Mouse (Mus musculus): Measurements from ENCODE around the gene Sumo2. TPM values are rescaled to one million over a fixed set of nuclear protein-coding genes. Genes with fewer than 3 reads are reported as not detected.

Sumo2 gene
- polyA plus RNA-seq (2015; fragmentation: Nextera tagmentation; extraction: Ambion mirVana): 464 and 528 TPM in 2 replicates

DNA sequence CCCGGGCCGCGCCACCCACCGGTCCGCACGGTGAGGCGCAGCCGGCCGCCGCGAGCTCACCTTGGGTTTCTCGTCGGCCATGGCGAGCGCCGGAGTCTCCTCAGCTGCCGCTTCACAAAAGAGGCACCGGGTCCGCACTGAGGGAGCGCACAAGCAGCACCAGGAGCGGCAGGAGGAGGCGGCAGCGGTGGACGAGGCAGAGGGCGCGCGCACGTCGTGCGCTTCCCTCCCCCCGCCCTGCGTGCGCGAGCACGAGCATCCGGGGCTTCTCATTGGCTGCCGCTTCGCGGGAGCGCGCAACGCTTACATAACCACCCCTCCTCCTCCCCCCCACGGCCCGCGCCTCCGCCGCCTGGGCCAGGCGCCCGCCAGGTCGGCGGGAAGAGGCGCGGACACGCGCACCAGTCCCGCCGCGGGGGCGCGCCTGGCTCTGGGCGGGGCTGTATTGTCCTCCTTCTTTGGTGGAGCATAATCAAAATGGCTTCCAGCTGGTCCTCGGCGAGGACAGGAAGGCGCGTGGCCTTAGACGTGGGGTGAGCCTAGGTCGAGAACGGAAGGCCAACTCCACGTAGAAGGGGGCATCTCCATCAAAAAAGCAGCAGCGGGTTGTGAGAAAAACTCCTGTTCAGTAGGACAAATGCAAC, at the start of gene Sumo2:
Gene Sumo2, minus strand, starts transcription at position 239 of the 644 bp plus-strand sequence.

DNA sequence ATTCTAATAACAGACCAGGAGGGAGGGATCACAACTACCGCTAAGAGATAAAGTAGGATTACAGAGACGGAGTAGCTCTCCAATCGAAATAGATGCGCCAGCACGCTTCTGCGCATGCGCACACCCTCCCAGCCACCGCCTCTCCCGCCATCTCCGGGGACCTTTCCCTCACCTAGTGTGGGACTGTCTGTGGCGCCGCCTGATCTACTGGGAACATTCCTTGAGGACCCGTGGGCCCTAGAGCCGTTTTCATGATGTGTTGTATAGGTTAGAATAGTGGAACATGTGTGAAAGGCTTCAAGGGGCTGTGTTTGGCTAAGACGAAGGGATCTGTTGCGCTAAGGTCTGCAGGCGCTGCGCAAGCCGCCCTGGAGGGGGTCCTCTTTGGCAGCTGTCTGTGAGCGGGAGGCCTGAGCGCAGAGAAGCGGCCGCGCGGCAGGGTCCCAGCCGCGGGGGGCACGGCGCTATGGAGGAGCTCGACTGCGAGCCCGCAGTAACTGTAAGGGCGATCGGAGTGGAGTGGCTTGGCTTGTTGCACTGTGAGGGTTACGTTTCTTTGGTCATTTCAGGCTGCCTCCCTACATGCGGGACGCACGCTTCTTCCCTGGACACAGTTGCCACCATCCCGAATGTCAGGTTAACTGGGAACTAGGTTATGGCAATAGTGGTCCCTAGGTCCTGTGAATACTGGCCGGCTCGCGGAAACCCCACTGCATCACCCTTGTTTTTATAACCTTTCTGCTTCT, 28.2 kb upstream of the Sumo2 start, which contains the start of gene Nup85:
Gene Nup85, plus strand, starts transcription at position 371 of the 746 bp plus-strand sequence.

DNA sequence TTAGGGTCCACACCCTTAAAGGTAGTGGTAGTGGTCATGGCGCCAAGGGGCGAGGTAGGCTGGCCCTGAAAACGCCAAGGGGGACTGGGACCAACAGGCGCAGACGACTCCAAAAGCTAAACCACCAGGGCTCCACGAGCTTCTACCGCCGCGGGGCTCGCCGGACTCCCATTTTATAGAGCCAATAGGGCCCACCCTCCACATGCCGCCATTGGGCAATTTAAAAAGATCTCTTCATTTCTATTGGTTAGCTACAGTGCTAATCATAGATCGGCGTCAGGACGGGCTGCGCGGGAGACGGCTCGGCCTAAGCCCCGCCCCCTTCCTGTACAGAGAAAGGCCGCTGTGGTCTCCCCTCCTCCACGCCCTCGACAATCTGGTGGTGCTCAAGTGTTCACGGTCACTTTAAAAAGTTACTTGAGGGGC, 21.8 kb downstream of the Sumo2 start, which contains the start of gene Jpt1:
Gene Jpt1, minus strand, starts transcription at position 150 of the 426 bp plus-strand sequence.

DNA sequence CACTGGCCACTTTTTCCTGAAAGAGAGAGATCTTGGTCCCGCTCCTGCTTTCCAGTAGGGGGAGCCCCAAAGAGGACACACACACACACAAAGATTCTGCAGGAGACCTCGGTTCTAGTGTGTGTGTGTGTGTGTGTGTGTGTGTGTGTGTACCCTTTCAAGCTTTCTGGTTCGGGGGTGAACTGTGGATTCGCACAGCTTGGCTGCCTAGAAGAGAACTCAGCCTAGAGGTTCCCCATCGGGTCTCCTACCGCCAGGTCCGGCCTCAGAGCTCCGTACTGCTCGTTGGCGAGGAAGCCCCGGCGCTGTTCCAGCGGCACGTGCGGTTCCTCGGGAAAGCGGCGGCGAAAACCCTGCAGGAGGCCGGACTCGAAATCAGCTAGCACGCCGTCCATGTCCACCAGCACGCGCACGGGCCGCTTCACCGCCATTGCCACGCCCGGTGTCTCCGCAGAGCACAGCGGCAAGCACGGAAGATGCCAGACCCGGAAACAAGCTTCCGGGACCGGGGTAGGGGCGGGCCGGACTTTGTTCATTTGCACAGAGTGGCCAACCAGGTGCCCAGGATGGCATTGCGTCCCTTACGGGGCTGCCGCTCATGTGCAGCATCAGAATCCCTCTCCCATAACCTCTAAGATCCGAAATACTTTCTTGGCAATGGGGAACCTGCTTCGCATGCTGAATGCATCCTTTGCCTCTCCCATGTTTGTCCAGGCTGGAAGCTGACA, 44.6 kb downstream of the Sumo2 start, which contains the start of gene Nt5c:
Gene Nt5c, minus strand, starts transcription at position 507 of the 728 bp plus-strand sequence.

DNA sequence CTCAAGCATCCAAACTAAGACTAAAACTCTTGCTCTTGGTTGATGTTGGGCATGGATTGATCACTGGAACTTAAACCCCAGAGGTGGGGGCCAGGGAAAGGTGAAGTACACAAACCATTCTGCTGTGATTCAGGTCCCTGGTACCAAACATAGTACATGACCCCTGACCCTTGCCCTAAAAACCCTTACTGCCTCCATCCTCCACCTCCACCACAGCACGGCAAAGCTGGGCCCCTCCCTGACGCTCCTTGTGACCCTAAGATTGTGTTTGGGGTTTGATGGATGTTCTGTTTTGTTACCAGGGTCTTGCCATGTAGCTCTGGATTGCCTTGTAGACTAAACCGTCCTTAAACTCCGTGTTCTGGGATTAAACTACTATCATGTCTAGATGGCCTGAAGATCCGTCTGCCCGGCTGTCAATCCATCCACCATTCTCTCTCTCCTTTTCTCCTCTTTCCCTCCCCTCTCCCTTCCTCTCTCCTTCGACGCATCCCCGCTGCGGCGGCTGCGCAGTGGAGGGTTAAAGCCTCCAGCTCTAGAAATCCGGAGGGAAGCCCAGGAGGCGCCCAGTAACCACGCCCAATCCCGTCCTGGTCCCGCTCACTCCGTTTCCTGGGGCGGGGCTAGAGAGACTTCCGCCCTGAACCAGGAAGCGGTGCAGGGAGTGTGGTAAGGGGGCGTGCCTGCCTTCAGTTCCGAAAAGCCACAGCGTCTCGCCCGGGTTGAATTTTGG, 60.9 kb downstream of the Sumo2 start, which contains the start of gene Armc7:
Gene Armc7, plus strand, starts transcription at position 643 of the 733 bp plus-strand sequence.

Other genes with a start within 250 kb of the Sumo2 start
- 0.26 and 0.30 TPM in 2 replicates for gene Fads6, start 238.6 kb downstream of the Sumo2 start, polyA plus RNA-seq (2015; fragmentation: Nextera tagmentation; extraction: Ambion mirVana)
- gene Otop2, start 229.1 kb downstream of the Sumo2 start, polyA plus RNA-seq (2015; fragmentation: Nextera tagmentation; extraction: Ambion mirVana): not detected in 2 replicates
- gene Ush1g, start 214.2 kb downstream of the Sumo2 start, polyA plus RNA-seq (2015; fragmentation: Nextera tagmentation; extraction: Ambion mirVana): not detected in 2 replicates
- gene Otop3, start 201.5 kb downstream of the Sumo2 start, polyA plus RNA-seq (2015; fragmentation: Nextera tagmentation; extraction: Ambion mirVana): not detected in 2 replicates
- gene Hid1, start 168.5 kb downstream of the Sumo2 start, polyA plus RNA-seq (2015; fragmentation: Nextera tagmentation; extraction: Ambion mirVana): 11.1 and 12.8 TPM in 2 replicates
- 7.2 and 7.3 TPM in 2 replicates for gene Cdr2l, start 154.4 kb downstream of the Sumo2 start, polyA plus RNA-seq (2015; fragmentation: Nextera tagmentation; extraction: Ambion mirVana)
- gene Mrpl58, start 132.5 kb downstream of the Sumo2 start, polyA plus RNA-seq (2015; fragmentation: Nextera tagmentation; extraction: Ambion mirVana): 131 and 132 TPM in 2 replicates
- 784 and 794 TPM in 2 replicates for gene Atp5h, start 116.3 kb downstream of the Sumo2 start, polyA plus RNA-seq (2015; fragmentation: Nextera tagmentation; extraction: Ambion mirVana)
- gene Kctd2, start 116.1 kb downstream of the Sumo2 start, polyA plus RNA-seq (2015; fragmentation: Nextera tagmentation; extraction: Ambion mirVana): 11.1 and 11.3 TPM in 2 replicates
- not detected in 2 replicates for gene Trim80, start 95.7 kb downstream of the Sumo2 start, polyA plus RNA-seq (2015; fragmentation: Nextera tagmentation; extraction: Ambion mirVana)
- 0.22 and 0.33 TPM in 2 replicates for gene Slc16a5, start 73.8 kb downstream of the Sumo2 start, polyA plus RNA-seq (2015; fragmentation: Nextera tagmentation; extraction: Ambion mirVana)
- 4.4 and 5.6 TPM in 2 replicates for gene Armc7, start 60.6 kb downstream of the Sumo2 start, polyA plus RNA-seq (2015; fragmentation: Nextera tagmentation; extraction: Ambion mirVana)
- 85.1 and 95.3 TPM in 2 replicates for gene Nt5c, start 44.4 kb downstream of the Sumo2 start, polyA plus RNA-seq (2015; fragmentation: Nextera tagmentation; extraction: Ambion mirVana)
- gene Jpt1, start 21.9 kb downstream of the Sumo2 start, polyA plus RNA-seq (2015; fragmentation: Nextera tagmentation; extraction: Ambion mirVana): 154 and 157 TPM in 2 replicates
- 56.7 and 60.6 TPM in 2 replicates for gene Nup85, start 28.2 kb upstream of the Sumo2 start, polyA plus RNA-seq (2015; fragmentation: Nextera tagmentation; extraction: Ambion mirVana)
- gene Mrps7, start 67.6 kb upstream of the Sumo2 start, polyA plus RNA-seq (2015; fragmentation: Nextera tagmentation; extraction: Ambion mirVana): 47.1 and 54.7 TPM in 2 replicates
- gene Gga3, start 67.8 kb upstream of the Sumo2 start, polyA plus RNA-seq (2015; fragmentation: Nextera tagmentation; extraction: Ambion mirVana): 8.4 TPM in 2 replicates
- gene Mif4gd, start 76.7 kb upstream of the Sumo2 start, polyA plus RNA-seq (2015; fragmentation: Nextera tagmentation; extraction: Ambion mirVana): 39.6 and 43.5 TPM in 2 replicates
- gene Slc25a19, start 92.0 kb upstream of the Sumo2 start, polyA plus RNA-seq (2015; fragmentation: Nextera tagmentation; extraction: Ambion mirVana): 11.5 and 13.6 TPM in 2 replicates
- 51.7 and 54.6 TPM in 2 replicates for gene Grb2, start 172.3 kb upstream of the Sumo2 start, polyA plus RNA-seq (2015; fragmentation: Nextera tagmentation; extraction: Ambion mirVana)
- 8.6 and 9.0 TPM in 2 replicates for gene Tmem94, start 229.2 kb upstream of the Sumo2 start, polyA plus RNA-seq (2015; fragmentation: Nextera tagmentation; extraction: Ambion mirVana)